11 mouse cellular contexts compared by ENCODE assay signal in the genomic region with DNA sequence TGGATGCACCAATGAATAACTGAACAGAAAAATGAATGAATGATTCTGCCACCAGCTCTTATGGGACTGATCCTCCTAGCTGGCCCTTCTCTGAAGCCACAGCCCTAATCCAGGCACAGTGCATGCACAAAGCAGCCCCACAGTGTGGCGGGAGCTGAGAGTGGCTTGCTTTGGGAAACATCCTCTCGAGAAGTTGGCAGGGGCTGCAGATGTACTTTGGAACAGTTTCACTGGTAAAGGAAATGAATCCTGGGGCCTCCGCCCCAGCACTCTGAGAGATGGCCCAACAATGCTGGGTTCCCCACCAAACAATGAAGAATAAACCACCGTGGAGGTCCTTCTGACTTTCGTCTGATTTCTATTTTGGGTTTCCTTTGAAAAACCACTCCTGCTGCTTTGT.
A peak's percentile ranks its signal among the peaks of the same experiment; 100 is the strongest.
DNase-seq lines count a peak whose midpoint lies in the region; ATAC-seq and TF ChIP-seq lines count a peak whose summit lies in the region.
"Had no signal": no experiment of that assay in that cellular context is flagged by ENCODE, and none has a peak within 500 bp of the region (broad histone marks: within the 10 kb centered on the region; RNA-seq: fewer than 3 reads in every experiment).

No protein-coding gene starts in this region.

- H3K27me3 ChIP-seq in forebrain, embryonic 14.5 days (replicated peaks; ENCODE audit: control insufficient read depth, insufficient read depth, low read length) = no peaks in the 10 kb centered on the region
- no peaks in the 10 kb centered on the region for H3K27me3 ChIP-seq in forebrain, embryonic 13.5 days
- no peaks in the 10 kb centered on the region for H3K27me3 ChIP-seq in lung, embryonic 15.5 days
- H3K27me3 ChIP-seq in hindbrain, embryonic 12.5 days = no peaks in the 10 kb centered on the region
- H3K27me3 ChIP-seq in stomach, embryonic 14.5 days (ENCODE audit: control insufficient read depth, insufficient read depth, low read length) = no peaks in the 10 kb centered on the region

- peak; percentile 29 for DNase-seq in forebrain, embryonic 14.5 days (ENCODE audit: low spot score)
- DNase-seq in lung, adult 2 months = no peak
- DNase-seq in urinary bladder, postnatal 14 days (ENCODE audit: low spot score) = no peak
- DNase-seq in yolk sac, embryonic 10.5 days (ENCODE audit: low spot score) = no peak
- DNase-seq: cerebellum, adult 11 months had no signal

- no peak for TF ChIP-seq CTCF in lung, adult 2 months (IDR thresholded peaks at IDR 0.05; ENCODE audit: insufficient read depth, low read length)

- peaks cover 25% of the 10 kb centered on the region for H3K4me1 ChIP-seq in forebrain, embryonic 14.5 days (ENCODE audit: control insufficient read depth, insufficient read depth, low read length)
- H3K4me1 ChIP-seq in forebrain, embryonic 13.5 days = peaks cover 64% of the 10 kb centered on the region
- peaks cover 14% of the 10 kb centered on the region for H3K4me1 ChIP-seq in lung, embryonic 15.5 days
- peaks cover 17% of the 10 kb centered on the region for H3K4me1 ChIP-seq in lung, adult 2 months (ENCODE audit: control insufficient read depth, insufficient read depth, low read length)
- H3K4me1 ChIP-seq in hindbrain, embryonic 12.5 days = peaks cover 63% of the 10 kb centered on the region
- H3K4me1 ChIP-seq in stomach, embryonic 14.5 days (ENCODE audit: control insufficient read depth, insufficient read depth, low read length) = 0 out of 2 replicates have a peak, but pooled peaks cover 8% of the 10 kb centered on the region

- no peak overlapping the region for H3K9ac ChIP-seq in forebrain, embryonic 14.5 days (ENCODE audit: low read length)
- no peak overlapping the region for H3K9ac ChIP-seq in forebrain, embryonic 13.5 days
- H3K9ac ChIP-seq in lung, embryonic 15.5 days = no peak overlapping the region
- no peak overlapping the region for H3K9ac ChIP-seq in hindbrain, embryonic 12.5 days
- no peak overlapping the region for H3K9ac ChIP-seq in stomach, embryonic 14.5 days (replicated peaks; ENCODE audit: low read depth, low read length)
- H3K9ac ChIP-seq: liver, embryonic 14.5 days had no signal

- WGBS in forebrain, embryonic 14.5 days = 46% methylated on average over 5 of the region's 5 CpGs
- 44% methylated on average over 5 of the region's 5 CpGs for WGBS in forebrain, embryonic 13.5 days
- WGBS in lung, embryonic 15.5 days = 53% methylated on average over 5 of the region's 5 CpGs
- 28% methylated on average over 5 of the region's 5 CpGs for WGBS in lung, adult 2 months
- 54% methylated on average over 5 of the region's 5 CpGs for WGBS in hindbrain, embryonic 12.5 days
- 74% methylated on average over 5 of the region's 5 CpGs for whole genome bisulfite sequencing in stomach, embryonic 14.5 days

- H3K9me3 ChIP-seq in forebrain, embryonic 14.5 days (replicated peaks; ENCODE audit: control insufficient read depth, low read length) = no peaks in the 10 kb centered on the region
- H3K9me3 ChIP-seq in forebrain, embryonic 13.5 days (replicated peaks) = no peaks in the 10 kb centered on the region
- H3K9me3 ChIP-seq in lung, embryonic 15.5 days = no peaks in the 10 kb centered on the region
- no peaks in the 10 kb centered on the region for H3K9me3 ChIP-seq in hindbrain, embryonic 12.5 days (replicated peaks)
- no peaks in the 10 kb centered on the region for H3K9me3 ChIP-seq in stomach, embryonic 14.5 days (ENCODE audit: control insufficient read depth, low read depth, low read length)

- no peak overlapping the region for H3K4me2 ChIP-seq in forebrain, embryonic 14.5 days (ENCODE audit: low read length)
- H3K4me2 ChIP-seq in forebrain, embryonic 13.5 days = no peak overlapping the region
- H3K4me2 ChIP-seq in lung, embryonic 15.5 days = no peak overlapping the region
- H3K4me2 ChIP-seq in hindbrain, embryonic 12.5 days (replicated peaks) = no peak overlapping the region
- H3K4me2 ChIP-seq in stomach, embryonic 14.5 days (replicated peaks; ENCODE audit: low read depth, low read length) = no peak overlapping the region

- no peaks in the 10 kb centered on the region for H3K36me3 ChIP-seq in forebrain, embryonic 14.5 days (ENCODE audit: control insufficient read depth, insufficient read depth, low read length)
- H3K36me3 ChIP-seq in forebrain, embryonic 13.5 days (ENCODE audit: poor library complexity, severe bottlenecking) = no peaks in the 10 kb centered on the region
- no peaks in the 10 kb centered on the region for H3K36me3 ChIP-seq in lung, embryonic 15.5 days
- no peaks in the 10 kb centered on the region for H3K36me3 ChIP-seq in hindbrain, embryonic 12.5 days
- H3K36me3 ChIP-seq in stomach, embryonic 14.5 days (ENCODE audit: control insufficient read depth, insufficient read depth, low read length) = no peaks in the 10 kb centered on the region

- ATAC-seq in forebrain, embryonic 14.5 days = 0 out of 2 replicates have a peak, but pooled peaks have one; percentile 37
- no peak for ATAC-seq in forebrain, embryonic 13.5 days
- ATAC-seq in lung, embryonic 15.5 days (ENCODE audit: borderline replicate concordance, extremely low read depth, low FRiP score, low TSS enrichment) = no peak
- ATAC-seq in hindbrain, embryonic 12.5 days (ENCODE audit: low FRiP score) = no peak
- no peak for ATAC-seq in stomach, embryonic 14.5 days (ENCODE audit: insufficient number of reproducible peaks, insufficient read depth, low FRiP score, low read depth)
- ATAC-seq: inflammation-experienced regulatory T-cells, adult 6 months had no signal

- TF ChIP-seq POLR2A in lung, adult 2 months (IDR thresholded peaks at IDR 0.05; ENCODE audit: borderline replicate concordance, extremely low read depth, low read depth, low read length) = no peak

- no peak overlapping the region for H3K4me3 ChIP-seq in forebrain, embryonic 14.5 days (ENCODE audit: low read depth, low read length)
- H3K4me3 ChIP-seq in forebrain, embryonic 13.5 days = no peak overlapping the region
- no peak overlapping the region for H3K4me3 ChIP-seq in lung, embryonic 15.5 days
- H3K4me3 ChIP-seq in lung, adult 2 months (replicated peaks; ENCODE audit: extremely low read depth, low read depth, low read length) = no peak overlapping the region
- no peak overlapping the region for H3K4me3 ChIP-seq in hindbrain, embryonic 12.5 days
- H3K4me3 ChIP-seq in stomach, embryonic 14.5 days (ENCODE audit: low read depth, low read length) = no peak overlapping the region

- H3K27ac ChIP-seq in forebrain, embryonic 14.5 days (ENCODE audit: low read depth, low read length) = no peak overlapping the region; the same call in 1 of the 2 replicates
- H3K27ac ChIP-seq in forebrain, embryonic 13.5 days = no peak overlapping the region
- peak overlapping the region; percentile 58; the same call in 1 of the 2 replicates for H3K27ac ChIP-seq in lung, embryonic 15.5 days
- 0 out of 2 replicates have a peak overlapping the region, but pooled peaks have one; percentile 30 for H3K27ac ChIP-seq in hindbrain, embryonic 12.5 days
- H3K27ac ChIP-seq in stomach, embryonic 14.5 days (ENCODE audit: low read length) = 0 out of 2 replicates have a peak overlapping the region, but pooled peaks have one; percentile 10
- H3K27ac ChIP-seq: liver, embryonic 14.5 days had no signal

Comparison
In these comparisons a context has a peak if more than half of its experiments do, and no peak if none do; other contexts are left out.
1. H3K27ac ChIP-seq: peak in lung, embryonic 15.5 days (single experiment), hindbrain, embryonic 12.5 days (single experiment) and stomach, embryonic 14.5 days (single experiment); none in forebrain, embryonic 14.5 days (single experiment) and forebrain, embryonic 13.5 days (single experiment).